Mouse (Mus musculus): ENCODE measurements around the gene Ino80. TPM values are rescaled to one million over a fixed set of nuclear protein-coding genes. Genes with fewer than 3 reads are reported as not detected.

Ino80 gene
- polyA plus RNA-seq, 1 experiment: 6.9 TPM

DNA sequence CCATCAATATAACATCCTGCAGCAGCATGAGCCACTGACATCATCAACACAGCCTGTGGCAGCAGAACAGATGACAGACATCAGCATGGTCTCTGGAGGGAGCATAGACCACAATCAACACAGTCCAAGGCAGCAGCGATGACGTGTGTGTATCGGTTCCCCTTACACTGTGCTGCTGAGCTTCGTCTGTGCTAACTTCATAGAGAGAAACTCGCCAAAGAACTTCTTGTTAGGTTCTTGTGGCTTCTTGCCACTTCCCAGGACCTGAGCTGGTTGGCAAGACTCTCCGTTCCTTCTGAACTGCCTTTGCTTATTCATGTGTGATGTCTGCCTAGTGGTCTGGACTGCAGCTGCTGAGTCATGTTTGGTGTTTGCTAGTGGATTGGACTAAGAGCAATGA, 119.2 kb downstream of the Ino80 start:
- 82% methylated on average over 6 of the region's 6 CpGs for WGBS
- no peak for DNase-seq (ENCODE audit: low read depth, low spot score)

GRCm38 (mm10) chr2:119356805-119357204, 120.7 kb downstream of the Ino80 start:
- WGBS: 91% methylated on average over 5 of the region's 5 CpGs

GRCm38 (mm10) chr2:119356310-119356709, 121.2 kb downstream of the Ino80 start:
- DNase-seq (ENCODE audit: low read depth, low spot score): no peak

More at GRCm38 (mm10) chr2:119356805-119357204, 120.7 kb downstream of the Ino80 start:
- DNase-seq (ENCODE audit: low read depth, low spot score): no peak

DNA sequence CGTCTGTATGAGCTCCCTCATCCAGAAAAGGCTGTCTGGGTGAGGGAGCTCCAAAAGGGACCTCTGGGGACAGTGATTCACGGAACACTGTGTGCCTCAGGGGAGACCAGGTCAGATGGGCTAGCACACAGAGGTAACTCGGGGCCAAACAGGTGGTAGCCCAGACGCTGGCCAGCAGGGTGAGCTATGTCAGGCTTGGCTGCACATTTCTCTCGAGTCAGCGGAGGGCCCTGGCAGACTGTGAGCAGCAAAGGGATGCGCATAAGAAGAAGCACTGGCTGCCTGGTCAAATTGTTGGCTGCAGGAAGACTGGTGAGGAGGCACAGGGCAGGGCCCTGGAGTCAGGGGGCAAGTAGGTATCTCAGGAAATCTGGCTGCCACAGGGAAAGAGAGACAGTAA, 121.8 kb downstream of the Ino80 start:
- WGBS: 54% methylated on average over 7 of the region's 7 CpGs
- DNase-seq (ENCODE audit: low read depth, low spot score): no peak

- 66% methylated on average over 3 of the region's 3 CpGs for WGBS
Observed at GRCm38 (mm10) chr2:119355089-119355488, 122.4 kb downstream of the Ino80 start.

GRCm38 (mm10) chr2:119353707-119354106, 123.8 kb downstream of the Ino80 start:
- 95% methylated on average over 8 of the region's 8 CpGs for WGBS
- no peak for DNase-seq (ENCODE audit: low read depth, low spot score)

More at GRCm38 (mm10) chr2:119355089-119355488, 122.4 kb downstream of the Ino80 start:
- no peak for DNase-seq (ENCODE audit: low read depth, low spot score)

GRCm38 (mm10) chr2:119350555-119351486, 126.7 kb downstream of the Ino80 start, which contains the start of gene Chac1:
TSS of gene Chac1 (plus strand) at chr2:119351229.
- 7% methylated on average over 58 of the region's 58 CpGs for WGBS
- no peak for DNase-seq (ENCODE audit: low read depth, low spot score)

DNA sequence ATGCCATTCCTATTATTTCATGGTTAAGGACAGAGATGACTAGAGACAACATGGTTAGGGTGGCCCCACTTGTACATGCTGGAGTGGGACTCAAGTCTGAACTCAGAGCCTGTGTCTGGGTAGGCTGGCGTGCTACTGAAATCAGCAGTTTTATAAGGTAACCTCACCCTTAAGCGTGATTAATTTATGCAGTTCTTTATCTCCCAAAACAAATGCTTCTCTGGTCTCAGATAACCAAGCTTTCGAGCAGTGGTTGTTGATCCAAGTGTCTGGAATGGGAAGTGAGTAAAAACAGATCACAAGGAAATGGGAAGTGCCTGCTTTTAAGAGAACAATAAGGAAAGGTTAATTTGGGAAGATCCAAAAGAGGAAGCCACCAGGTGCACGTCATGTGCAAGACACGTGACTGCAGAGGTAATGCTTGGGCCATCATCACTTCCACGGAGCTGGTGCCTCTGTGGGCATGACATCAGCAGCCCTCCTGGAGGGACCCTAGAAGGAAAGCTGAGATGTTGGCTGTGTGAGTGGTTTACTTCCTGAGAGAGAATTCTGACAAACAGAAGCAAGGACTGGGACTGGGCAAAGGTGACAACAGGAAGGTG, 132.8 kb downstream of the Ino80 start:
- WGBS: 16% methylated on average over 6 of the region's 6 CpGs
- DNase-seq (ENCODE audit: low read depth, low spot score): no peak

DNA sequence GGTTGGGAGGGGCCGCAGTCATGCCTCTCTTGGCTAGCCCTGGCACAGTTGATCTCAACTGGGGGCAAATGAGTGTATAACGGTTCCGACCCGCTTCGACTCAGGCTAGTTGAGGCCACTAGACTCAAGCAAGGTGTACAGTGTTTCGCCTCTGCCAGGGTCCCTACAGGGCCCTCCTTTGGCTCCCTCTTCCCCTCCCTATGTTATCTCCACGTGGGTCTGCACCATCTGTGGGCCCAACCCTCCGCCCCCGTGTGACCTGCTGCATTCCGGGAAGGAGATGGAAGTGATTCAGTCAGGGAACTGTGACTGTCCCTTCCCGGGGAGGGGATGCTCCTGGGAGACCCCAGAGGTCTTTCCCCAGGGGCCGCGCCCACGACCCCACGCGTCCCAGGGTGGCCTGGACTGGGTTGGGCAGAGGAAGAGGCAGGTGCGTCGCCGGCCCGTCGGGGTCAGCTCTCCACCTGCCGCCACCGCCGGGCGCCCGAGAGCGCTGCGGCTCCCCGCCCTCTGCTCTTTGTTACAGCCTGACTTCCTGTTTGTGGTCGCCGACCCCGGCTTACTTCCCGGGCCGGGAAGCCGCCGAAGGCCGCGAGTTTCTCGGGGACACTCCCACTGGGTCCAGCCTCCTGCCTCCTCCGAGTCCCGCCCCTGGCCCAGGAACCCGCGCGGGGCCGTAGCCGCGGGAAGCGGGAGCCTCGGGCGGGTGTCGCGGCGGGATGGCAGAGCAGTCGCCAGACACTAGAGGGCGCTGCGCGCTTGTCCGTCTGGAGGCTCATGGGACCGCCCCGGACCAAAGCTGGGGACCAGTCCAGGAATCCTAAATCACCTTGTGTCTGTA, 139.8 kb downstream of the Ino80 start:
- WGBS: 7% methylated on average over 60 of the region's 60 CpGs
- DNase-seq (ENCODE audit: low read depth, low spot score): no peak

GRCm38 (mm10) chr2:119336470-119336869, 141.0 kb downstream of the Ino80 start:
- no peak for DNase-seq (ENCODE audit: low read depth, low spot score)
- 79% methylated on average over 10 of the region's 10 CpGs for WGBS

DNA sequence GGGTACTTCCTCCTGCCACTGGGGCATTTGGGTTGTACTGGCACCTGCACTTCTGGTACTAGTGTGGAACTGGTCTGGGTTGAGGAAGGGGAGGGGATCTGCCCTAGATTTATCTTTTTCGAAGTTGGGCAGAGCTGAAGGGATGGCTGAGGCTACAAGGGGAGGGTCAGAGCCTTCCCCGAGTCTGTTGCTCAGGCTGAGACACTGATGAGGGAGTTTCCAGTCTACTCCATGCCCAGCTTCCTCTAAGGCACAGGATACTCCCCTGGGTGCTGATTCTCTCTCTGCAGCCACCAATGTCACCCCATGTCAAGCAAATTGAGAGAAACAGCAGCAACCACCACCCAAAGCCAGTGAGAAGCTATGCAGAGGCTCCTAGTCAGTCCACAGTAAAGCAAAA, 141.5 kb downstream of the Ino80 start:
- WGBS: 68% methylated on average over 2 of the region's 2 CpGs
- DNase-seq (ENCODE audit: low read depth, low spot score): no peak

DNA sequence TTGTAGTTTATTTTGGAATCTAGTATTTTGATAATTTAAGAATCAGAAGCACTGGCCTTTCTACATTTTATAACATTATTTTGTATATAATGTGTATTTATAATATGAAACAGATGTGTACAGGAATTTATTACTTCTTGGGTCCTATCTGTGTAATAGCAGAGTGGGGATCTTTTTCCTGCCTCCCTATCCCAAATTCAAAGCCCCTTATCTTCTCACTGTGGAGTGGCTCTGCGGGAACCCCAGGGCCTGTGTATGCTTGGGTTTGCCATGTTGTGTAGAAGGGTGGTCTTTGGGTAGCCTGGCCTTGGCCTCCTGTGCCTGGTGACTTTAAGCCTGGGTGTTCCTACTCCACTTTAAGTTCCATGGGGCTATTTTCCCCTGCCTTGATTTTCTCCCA, 142.0 kb downstream of the Ino80 start:
- DNase-seq (ENCODE audit: low read depth, low spot score): no peak
- 94% methylated on average over 1 of the region's 1 CpGs for WGBS

GRCm38 (mm10) chr2:119334964-119335525, 142.4 kb downstream of the Ino80 start:
- DNase-seq (ENCODE audit: low read depth, low spot score): no peak
- WGBS: 83% methylated on average over 7 of the region's 7 CpGs

GRCm38 (mm10) chr2:119334135-119334534, 143.4 kb downstream of the Ino80 start:
- WGBS: 69% methylated on average over 1 of the region's 1 CpGs
- DNase-seq (ENCODE audit: low read depth, low spot score): no peak

GRCm38 (mm10) chr2:119332177-119332661, 145.3 kb downstream of the Ino80 start:
- 86% methylated on average over 24 of the region's 24 CpGs for WGBS
- no peak for DNase-seq (ENCODE audit: low read depth, low spot score)

DNA sequence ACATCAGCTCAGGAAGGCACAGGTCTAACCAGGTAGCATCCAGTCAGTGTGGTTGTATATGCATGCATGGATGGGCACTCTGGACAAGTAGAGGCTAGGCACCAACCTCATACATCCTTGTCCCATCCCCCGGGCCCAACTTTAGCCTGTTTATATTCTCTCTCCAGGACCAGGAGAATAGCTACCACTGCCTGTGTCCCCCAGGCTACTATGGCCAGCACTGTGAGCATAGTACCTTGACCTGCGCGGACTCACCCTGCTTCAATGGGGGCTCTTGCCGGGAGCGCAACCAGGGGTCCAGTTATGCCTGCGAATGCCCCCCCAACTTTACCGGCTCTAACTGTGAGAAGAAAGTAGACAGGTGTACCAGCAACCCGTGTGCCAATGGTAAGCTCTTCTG, 146.7 kb downstream of the Ino80 start:
- no peak for DNase-seq (ENCODE audit: low read depth, low spot score)
- 87% methylated on average over 8 of the region's 8 CpGs for WGBS

DNA sequence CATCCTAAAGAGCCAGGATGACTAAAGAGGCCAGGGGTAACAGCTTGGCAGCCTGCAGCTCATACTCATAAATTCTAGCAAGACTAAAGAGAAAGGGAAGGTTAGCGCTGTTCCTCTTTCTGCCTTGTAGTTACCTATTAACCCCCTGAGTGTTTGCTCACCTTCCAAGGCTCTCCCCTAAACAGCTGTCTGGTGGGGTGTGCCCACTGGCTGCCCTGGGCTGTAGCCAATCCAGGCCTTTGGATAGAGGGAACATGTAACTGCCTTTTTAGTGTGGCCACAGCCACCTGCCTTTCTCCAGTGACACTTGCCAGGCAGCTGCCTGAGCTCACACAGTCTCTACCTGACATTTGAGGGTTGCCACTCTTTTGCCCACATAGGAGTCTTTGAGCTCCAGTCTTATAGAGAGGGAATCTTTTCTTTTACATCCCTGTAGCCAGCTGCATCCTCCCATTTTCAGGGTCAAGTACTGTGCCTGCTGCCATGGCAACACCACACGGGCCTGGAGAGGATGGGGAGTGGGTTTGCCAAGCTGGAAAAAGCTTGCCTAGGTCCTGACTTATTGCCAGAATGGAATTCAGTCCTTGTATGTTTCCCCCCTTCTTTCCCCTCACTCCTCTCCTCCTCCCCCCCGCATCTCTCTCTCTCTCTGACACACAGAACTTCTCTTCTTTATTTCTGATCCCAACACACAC, 148.2 kb downstream of the Ino80 start:
- DNase-seq (ENCODE audit: low read depth, low spot score): no peak
- WGBS: 22% methylated on average over 3 of the region's 3 CpGs

DNA sequence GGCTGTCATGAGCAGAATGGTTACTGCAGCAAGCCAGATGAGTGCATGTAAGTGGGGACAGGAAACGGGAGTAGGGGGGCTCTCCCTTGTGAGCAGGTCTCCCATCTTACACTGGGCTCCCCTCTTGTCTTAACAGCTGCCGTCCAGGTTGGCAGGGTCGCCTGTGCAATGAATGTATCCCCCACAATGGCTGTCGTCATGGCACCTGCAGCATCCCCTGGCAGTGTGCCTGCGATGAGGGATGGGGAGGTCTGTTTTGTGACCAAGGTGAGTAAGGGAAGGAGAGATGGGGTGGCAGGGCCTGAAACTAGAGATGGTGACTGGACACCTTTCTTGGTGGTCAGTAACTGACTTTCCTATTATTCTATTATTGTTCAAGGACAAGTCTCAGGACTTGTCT, 148.9 kb downstream of the Ino80 start:
- 29% methylated on average over 5 of the region's 5 CpGs for WGBS
- DNase-seq (ENCODE audit: low read depth, low spot score): no peak

- 63% methylated on average over 11 of the region's 11 CpGs for WGBS
- DNase-seq (ENCODE audit: low read depth, low spot score): no peak
Observed at GRCm38 (mm10) chr2:119327942-119328526, 149.5 kb downstream of the Ino80 start.
